Mouse (Mus musculus): ENCODE data around the gene Mrpl46.

GRCm38 (mm10) chr7:78766019-78766683, 17.2 kb downstream of the Mrpl46 start:
- TF ChIP-seq CTCF (IDR thresholded peaks at IDR 0.05; ENCODE audit: low read depth) (peak; percentile 72), EP300 (IDR thresholded peaks at IDR 0.05; ENCODE audit: low read depth) (no peak)
